Mouse (Mus musculus) bone marrow, adult 2 months (tissue): ENCODE data around the gene Slc12a5.

ENCODE experiments used
- CTCF ChIP-seq: fragments of 200-500 bp; IDR thresholded peaks from 2 replicates; pipeline ENCODE4 v1.5.1; 2011; ENCODE audit warnings: low read length, control low read depth; ENCODE audit not compliant: control insufficient read depth, insufficient read depth
- POLR2A ChIP-seq: fragments of 200-500 bp; IDR thresholded peaks from 2 replicates; pipeline ENCODE4 v1.6.1; 2011; ENCODE audit warnings: low read depth, mild to moderate bottlenecking, control low read depth, low read length, borderline replicate concordance; ENCODE audit not compliant: control insufficient read depth

- TF ChIP-seq CTCF (peak; percentile 68), POLR2A (no peak)
These were observed 42.3 kb upstream of the Slc12a5 start for GRCm38 (mm10) chr2:164918325-164918724.
